Mouse (Mus musculus): ENCODE results near the gene Arhgap8. TPM values are rescaled to one million over a fixed set of nuclear protein-coding genes. Genes with fewer than 3 reads are reported as not detected.

The Arhgap8 gene
- polyA plus RNA-seq (2015; fragmentation: Nextera tagmentation; extraction: Ambion mirVana): 0.58 and 0.60 TPM in 2 replicates

DNA sequence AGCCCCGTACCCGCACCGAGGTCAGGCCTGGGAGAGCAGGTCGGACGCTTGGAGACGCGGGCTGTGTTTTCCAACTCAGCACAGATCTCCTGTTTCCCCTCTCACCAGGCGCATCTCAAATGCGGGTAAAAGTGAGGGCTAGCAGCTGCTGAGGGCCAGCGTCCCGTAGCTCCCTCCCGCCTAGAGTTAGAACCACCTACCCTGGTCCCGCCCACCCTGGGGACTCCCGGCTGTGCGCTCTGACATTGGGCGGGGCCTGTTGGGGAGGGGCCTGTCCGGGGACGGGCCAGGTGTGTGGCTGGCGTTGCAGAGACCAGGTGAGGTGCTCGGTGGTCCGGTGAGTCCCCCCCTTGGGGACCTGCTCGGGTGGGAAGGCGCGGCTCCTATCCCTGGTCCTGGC lies at the start of gene Arhgap8:
Arhgap8 (plus strand) TSS at position 262 of the 400 bp plus-strand sequence.

Other genes starting within 250 kb of the Arhgap8 start
- gene Rtl6, start 162.2 kb upstream of the Arhgap8 start, polyA plus RNA-seq (2015; fragmentation: Nextera tagmentation; extraction: Ambion mirVana): 4.5 and 5.1 TPM in 2 replicates
- gene Prr5, start 50.4 kb upstream of the Arhgap8 start, polyA plus RNA-seq (2015; fragmentation: Nextera tagmentation; extraction: Ambion mirVana): 17.8 and 22.9 TPM in 2 replicates
- gene Phf21b, start 136.0 kb downstream of the Arhgap8 start, polyA plus RNA-seq (2015; fragmentation: Nextera tagmentation; extraction: Ambion mirVana): 0.08 TPM in 1 of 2 replicates, not detected in the other
- gene Gm29666, start 200.0 kb downstream of the Arhgap8 start, polyA plus RNA-seq (2015; fragmentation: Nextera tagmentation; extraction: Ambion mirVana): 0.13 and 0.16 TPM in 2 replicates
- 14.8 and 15.8 TPM in 2 replicates for gene Nup50, start 203.4 kb downstream of the Arhgap8 start, polyA plus RNA-seq (2015; fragmentation: Nextera tagmentation; extraction: Ambion mirVana)